Mouse (Mus musculus): Measurements from ENCODE around the gene Fn3k. TPM values are rescaled to one million over a fixed set of nuclear protein-coding genes. Genes with fewer than 3 reads are reported as not detected.

Gene Fn3k
- 6.7 and 9.5 TPM in 2 replicates for polyA plus RNA-seq (2015; fragmentation: Nextera tagmentation; extraction: Ambion mirVana)

DNA sequence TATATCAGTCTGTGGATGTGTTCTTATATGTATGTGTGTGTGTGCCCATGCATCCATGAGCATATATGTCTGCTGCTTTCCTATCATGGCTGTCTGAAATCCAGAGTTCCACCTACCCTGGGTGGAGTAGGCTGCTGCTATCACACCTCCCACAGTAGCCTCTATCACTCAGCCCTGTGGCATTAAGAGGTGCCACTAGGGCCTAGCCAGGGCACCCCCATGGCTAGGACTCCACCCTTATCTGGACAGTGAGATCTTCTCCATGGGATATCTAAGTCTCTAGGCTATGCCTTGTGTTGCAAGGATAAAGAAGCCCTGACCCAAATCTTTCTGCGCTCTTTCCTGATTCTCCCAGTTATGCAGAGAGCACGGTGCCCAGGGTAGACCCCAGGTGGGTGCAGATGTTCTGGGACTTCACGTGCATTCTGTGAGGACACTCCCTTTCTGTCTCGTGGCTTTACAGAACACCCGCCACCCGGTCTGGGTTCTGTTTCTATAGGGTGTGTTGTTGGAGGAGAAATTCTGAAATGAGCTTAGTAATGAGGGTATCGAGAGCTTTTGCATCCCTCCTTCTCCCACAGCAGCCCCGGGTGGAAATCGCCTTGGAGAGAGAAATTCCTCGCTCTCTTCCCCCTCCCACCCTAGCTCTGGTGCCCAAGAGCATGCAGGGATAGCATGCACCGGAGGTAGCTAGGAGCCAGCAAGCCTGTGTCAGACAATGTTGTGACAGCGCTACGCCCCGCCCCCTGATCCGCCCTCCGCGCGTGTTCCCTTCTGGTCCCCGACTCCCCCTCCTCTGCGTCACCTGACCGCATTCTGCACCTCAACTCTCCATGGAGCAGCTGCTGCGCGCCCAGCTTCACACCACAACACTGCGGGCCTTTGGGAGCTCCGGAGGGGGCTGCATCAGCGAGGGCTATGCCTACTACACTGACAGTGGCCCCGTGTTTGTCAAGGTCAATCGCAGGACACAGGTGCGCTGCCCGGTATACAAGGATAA, at the start of gene Fn3k:
Gene Fn3k, plus strand, starts transcription at position 758 of the 1,000 bp plus-strand sequence.
- peak within 1 kb of the TSS; percentile 53 for H3K4me3 ChIP-seq (replicated peaks)

DNA sequence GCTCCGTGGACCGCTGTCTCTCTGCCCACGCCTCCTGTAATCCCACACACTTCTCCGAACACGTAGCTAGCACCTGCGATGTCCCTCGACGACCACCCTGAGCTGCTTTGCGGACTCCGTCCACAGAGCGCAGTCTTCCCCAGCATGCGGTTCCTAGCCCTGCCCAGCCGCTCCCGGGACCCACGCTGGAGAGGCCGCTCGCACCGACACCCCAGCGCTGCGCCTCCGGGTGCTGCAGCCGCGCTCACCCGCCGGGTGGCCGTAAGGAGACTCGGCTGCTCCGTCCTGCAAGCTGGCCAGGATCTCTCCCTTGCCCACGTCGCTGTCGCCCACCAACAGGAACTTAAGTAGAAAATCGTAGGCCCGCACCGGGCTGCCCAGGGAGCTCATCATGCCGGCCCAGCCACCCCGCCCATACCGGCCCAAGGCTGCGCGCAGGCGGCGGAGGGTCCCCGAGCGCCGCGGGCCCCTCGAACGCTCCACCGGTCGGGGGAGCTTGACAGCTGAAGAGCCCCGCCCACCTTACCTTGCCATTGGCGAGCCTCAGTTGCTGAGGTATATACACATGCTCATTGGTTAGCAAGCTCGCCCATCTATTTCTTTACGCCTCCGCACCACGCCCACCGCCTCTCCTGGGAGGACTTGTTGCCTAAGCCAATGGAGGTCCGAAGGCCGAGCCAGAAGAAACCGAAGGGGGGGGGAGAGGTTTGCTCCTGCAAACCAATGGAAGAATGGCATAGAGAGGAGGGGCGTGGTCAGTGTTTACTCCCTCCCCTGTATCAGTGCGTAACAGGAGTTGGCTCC, 46.8 kb upstream of the Fn3k start, which contains the start of gene Rab40b:
Gene Rab40b, minus strand, starts transcription at position 502 of the 804 bp plus-strand sequence.
- H3K9me3 ChIP-seq (replicated peaks), result no peaks in the 10 kb centered on the region
- peak within 1 kb of the TSS; percentile 83 for H3K4me2 ChIP-seq
- under 1% methylated on average over 61 of the region's 61 CpGs for WGBS
- ATAC-seq (ENCODE audit: low FRiP score), result peak; percentile 99
- H3K27ac ChIP-seq (replicated peaks), result peak within 1 kb of the TSS; percentile 80
- 0 out of 2 replicates have a peak, but pooled peaks cover under 1% of the 10 kb centered on the region for H3K36me3 ChIP-seq
- H3K27me3 ChIP-seq (replicated peaks), result no peaks in the 10 kb centered on the region; the same call in 1 of the 2 replicates
- H3K9ac ChIP-seq (replicated peaks), result peak within 1 kb of the TSS; percentile 56
- H3K4me3 ChIP-seq (replicated peaks), result peak within 1 kb of the TSS; percentile 77
- H3K4me1 ChIP-seq, result peaks cover 18% of the 10 kb centered on the region

More for the DNA sequence above, at the start of gene Fn3k:
- H3K4me2 ChIP-seq, result peak within 1 kb of the TSS; percentile 83
- peak within 1 kb of the TSS; percentile 80 for H3K27ac ChIP-seq (replicated peaks)
- no peaks in the 10 kb centered on the region for H3K27me3 ChIP-seq (replicated peaks)
- peak within 1 kb of the TSS; percentile 61 for H3K9ac ChIP-seq (replicated peaks)
- no peaks in the 10 kb centered on the region for H3K9me3 ChIP-seq (replicated peaks)
- peaks cover 8% of the 10 kb centered on the region for H3K36me3 ChIP-seq
- peak; percentile 98 for ATAC-seq (ENCODE audit: low FRiP score)
- peaks cover 26% of the 10 kb centered on the region for H3K4me1 ChIP-seq
- WGBS, result 4% methylated on average over 30 of the region's 30 CpGs

DNA sequence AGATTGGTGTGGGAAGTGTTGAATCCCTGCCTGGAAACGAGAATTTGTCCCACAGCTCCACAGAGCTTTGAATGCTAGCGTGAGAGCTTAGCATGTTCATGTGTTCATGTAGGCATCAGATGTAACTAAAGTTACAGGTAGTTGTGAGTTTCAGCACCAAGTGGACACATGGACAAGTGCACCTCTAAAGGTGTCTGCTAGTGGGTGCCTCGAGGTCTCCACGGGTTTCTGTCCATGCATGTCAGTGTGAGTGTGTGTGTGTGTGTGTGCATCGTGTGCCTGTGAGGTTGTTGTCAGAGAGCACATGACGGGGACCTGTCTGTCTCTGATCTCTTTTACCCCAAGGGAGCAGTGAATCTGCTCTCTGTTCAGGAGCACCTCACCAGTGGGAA, 46.2 kb upstream of the Fn3k start:
- no peak; the same call in 1 of the 2 replicates for ATAC-seq (ENCODE audit: low FRiP score)
- Histone ChIP-seq H3K9me3 (replicated peaks) (no peaks in the 10 kb centered on the region), H3K4me3 (replicated peaks) (peak overlapping the region; percentile 77), H3K27ac (replicated peaks) (0 out of 2 replicates have a peak overlapping the region, but pooled peaks have one; percentile 39), H3K9ac (replicated peaks) (no peak overlapping the region), H3K4me1 (peaks cover 18% of the 10 kb centered on the region), H3K4me2 (peak overlapping the region; percentile 83), H3K27me3 (replicated peaks) (no peaks in the 10 kb centered on the region; the same call in 1 of the 2 replicates), H3K36me3 (no peaks in the 10 kb centered on the region)
- WGBS, result 9% methylated on average over 6 of the region's 6 CpGs

DNA sequence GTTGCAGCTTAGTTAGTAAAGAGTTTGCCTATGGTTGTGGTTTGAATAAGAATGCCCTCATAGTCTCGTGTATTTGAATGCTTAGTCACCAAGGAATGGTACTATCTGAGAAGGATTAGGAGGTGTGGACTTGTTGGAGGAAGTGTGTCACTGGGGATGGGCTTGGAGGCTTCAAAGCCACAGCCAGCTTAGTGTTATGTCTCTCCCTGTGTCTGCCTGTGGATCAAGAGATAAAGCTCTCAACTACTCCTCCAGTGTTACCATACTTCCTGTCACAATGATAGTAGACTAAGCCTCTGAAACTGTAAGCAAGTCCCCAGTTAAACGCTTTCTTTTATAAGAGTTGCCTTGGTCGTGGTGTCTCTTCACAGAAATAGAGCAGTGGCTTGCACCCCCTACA, 43.9 kb upstream of the Fn3k start:
- no peaks in the 10 kb centered on the region for H3K36me3 ChIP-seq
- H3K4me3 ChIP-seq (replicated peaks), result no peak overlapping the region
- no peaks in the 10 kb centered on the region for H3K9me3 ChIP-seq (replicated peaks)
- H3K27me3 ChIP-seq (replicated peaks), result no peaks in the 10 kb centered on the region; the same call in 1 of the 2 replicates
- WGBS, result 66% methylated on average over 3 of the region's 3 CpGs
- H3K27ac ChIP-seq (replicated peaks), result no peak overlapping the region
- no peak overlapping the region for H3K4me2 ChIP-seq
- no peak for ATAC-seq (ENCODE audit: low FRiP score)
- peaks cover 18% of the 10 kb centered on the region for H3K4me1 ChIP-seq
- H3K9ac ChIP-seq (replicated peaks), result no peak overlapping the region

DNA sequence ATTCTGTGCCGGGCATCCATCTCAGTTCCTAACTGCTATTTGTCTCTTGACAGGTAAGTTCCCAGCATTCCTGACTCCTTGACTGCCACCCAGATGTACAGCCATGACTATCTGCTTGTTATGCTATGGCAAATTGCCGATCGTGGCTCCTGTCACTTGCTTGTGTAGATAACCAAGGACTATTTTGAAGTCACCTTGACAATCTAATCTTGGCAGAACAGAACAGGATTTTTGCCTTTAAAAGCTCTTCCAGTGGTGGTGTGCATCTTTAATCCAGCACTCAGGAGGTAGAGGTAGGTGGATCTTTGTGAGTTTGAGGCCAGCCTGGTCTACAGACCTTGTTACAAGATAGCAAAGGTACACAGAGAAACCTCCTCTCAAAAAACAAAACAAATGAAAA, 42.3 kb upstream of the Fn3k start:
- Histone ChIP-seq H3K4me1 (peaks cover 8% of the 10 kb centered on the region), H3K4me2 (no peak overlapping the region), H3K4me3 (replicated peaks) (no peak overlapping the region), H3K36me3 (no peaks in the 10 kb centered on the region), H3K9ac (replicated peaks) (no peak overlapping the region), H3K9me3 (replicated peaks) (no peaks in the 10 kb centered on the region), H3K27me3 (replicated peaks) (no peaks in the 10 kb centered on the region; the same call in 1 of the 2 replicates), H3K27ac (replicated peaks) (no peak overlapping the region)
- 92% methylated on average over 3 of the region's 3 CpGs for WGBS
- no peak for ATAC-seq (ENCODE audit: low FRiP score)

DNA sequence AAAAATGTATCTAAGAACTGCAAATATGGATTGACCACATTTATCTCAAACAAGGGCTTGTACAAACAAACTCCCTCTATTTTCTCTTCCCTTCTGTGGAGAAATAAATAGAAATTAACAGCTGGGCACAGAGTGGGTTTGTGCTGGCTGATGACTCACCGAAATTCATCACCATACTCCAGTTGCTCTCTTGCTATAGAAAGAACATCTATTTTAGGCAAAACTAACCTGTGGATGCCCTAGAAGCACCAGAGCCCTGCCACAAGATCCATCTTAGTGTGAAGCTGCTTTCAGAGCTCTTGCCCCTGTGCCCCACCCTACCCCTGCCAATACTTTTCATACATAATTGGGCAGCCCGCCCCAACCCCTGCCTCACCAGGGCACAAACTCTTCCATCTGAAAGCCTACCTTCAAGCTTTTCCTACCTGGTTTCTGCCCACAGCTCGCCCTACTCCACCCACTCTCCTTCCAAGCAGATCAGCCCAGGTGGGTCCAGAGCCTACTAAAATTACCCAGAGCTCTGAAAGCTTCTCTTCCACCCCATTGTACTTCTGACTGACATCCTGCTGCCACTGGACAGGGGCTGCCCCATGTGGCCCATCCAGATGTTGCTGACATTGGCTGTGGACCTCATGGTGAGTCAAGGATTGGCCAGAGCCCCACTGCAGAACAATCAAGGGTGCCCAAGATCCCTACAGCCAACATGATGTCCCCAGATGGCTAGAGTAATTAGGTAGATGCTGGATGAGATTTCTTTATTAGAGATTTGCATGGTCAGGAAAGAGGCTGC, 27.2 kb upstream of the Fn3k start:
- H3K4me3 ChIP-seq (replicated peaks), result no peak overlapping the region
- no peak overlapping the region for H3K4me2 ChIP-seq
- H3K9ac ChIP-seq (replicated peaks), result no peak overlapping the region
- H3K27ac ChIP-seq (replicated peaks), result no peak overlapping the region
- WGBS, result 77% methylated on average over 3 of the region's 3 CpGs
- H3K27me3 ChIP-seq (replicated peaks), result no peaks in the 10 kb centered on the region
- H3K4me1 ChIP-seq, result no peaks in the 10 kb centered on the region
- no peaks in the 10 kb centered on the region for H3K9me3 ChIP-seq (replicated peaks)
- H3K36me3 ChIP-seq, result no peaks in the 10 kb centered on the region
- no peak for ATAC-seq (ENCODE audit: low FRiP score)

DNA sequence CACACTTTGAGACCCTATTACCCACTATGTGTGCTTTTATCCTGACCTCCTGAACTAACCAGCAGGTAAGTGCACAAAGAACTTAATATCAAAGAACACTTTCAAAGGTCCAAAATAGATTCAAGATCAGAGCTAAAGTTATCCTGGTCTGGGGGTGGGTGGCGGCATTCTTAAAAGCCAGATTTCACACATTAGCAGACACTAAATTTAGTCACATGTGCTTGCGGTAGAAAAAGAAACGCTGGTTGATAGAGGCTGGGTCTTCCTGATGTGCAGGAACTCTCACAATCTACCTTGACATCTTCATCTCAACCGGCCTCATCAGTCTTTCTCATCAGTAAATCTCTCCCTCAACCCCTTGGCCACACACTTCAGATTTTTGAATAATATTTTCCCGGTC, 20.0 kb upstream of the Fn3k start:
- no peak overlapping the region for H3K4me2 ChIP-seq
- H3K9ac ChIP-seq (replicated peaks), result no peak overlapping the region
- no peak overlapping the region for H3K4me3 ChIP-seq (replicated peaks)
- no peaks in the 10 kb centered on the region for H3K27me3 ChIP-seq (replicated peaks)
- no peak for ATAC-seq (ENCODE audit: low FRiP score)
- no peaks in the 10 kb centered on the region for H3K9me3 ChIP-seq (replicated peaks)
- no peaks in the 10 kb centered on the region for H3K36me3 ChIP-seq
- H3K27ac ChIP-seq (replicated peaks), result no peak overlapping the region
- no peaks in the 10 kb centered on the region for H3K4me1 ChIP-seq
- 94% methylated on average over 5 of the region's 5 CpGs for WGBS

DNA sequence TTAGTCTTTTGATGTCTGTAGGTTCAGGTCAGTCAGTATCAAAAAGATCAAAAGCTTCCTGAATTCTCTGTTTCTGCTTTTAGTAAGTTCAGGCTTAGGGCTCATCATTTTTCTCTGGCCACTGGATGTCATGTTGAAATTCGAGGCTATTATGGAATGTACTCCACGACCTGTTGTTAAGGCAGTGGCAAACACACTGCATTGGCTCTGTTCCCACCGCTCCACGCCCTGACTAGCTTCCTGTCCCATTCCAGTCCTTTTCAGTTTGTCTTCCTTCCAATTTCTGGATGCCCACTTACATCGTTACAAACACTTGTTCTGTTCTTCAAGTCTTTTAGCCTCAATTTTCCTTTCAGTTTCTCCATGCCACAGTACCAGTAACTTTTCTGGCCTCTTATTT, 19.4 kb upstream of the Fn3k start:
- Histone ChIP-seq H3K9me3 (replicated peaks) (no peaks in the 10 kb centered on the region), H3K4me2 (no peak overlapping the region), H3K27ac (replicated peaks) (no peak overlapping the region), H3K27me3 (replicated peaks) (no peaks in the 10 kb centered on the region), H3K4me1 (0 out of 2 replicates have a peak, but pooled peaks cover 1% of the 10 kb centered on the region), H3K36me3 (no peaks in the 10 kb centered on the region), H3K9ac (replicated peaks) (no peak overlapping the region), H3K4me3 (replicated peaks) (no peak overlapping the region)
- WGBS, result 73% methylated on average over 5 of the region's 5 CpGs
- no peak for ATAC-seq (ENCODE audit: low FRiP score)

DNA sequence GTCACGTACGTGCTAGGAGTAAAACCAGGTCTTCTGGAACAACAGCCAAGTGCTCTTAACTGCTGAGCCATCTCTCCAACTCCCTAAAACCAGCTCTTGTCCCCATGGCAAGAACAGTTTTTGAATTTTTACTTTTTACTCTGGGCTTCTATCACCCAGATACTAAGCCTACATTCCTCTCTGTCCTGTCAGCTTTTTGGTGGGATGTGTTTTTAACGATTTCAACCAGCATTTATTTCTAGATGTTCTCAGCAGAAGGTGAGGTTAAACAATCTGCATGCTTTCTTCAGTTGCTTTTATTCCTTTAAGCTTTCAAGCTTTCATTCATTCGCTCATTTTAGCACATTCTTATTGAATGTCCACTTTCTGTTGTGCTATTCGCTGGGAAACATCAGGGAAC, 16.7 kb upstream of the Fn3k start:
- Histone ChIP-seq H3K27ac (replicated peaks) (no peak overlapping the region), H3K4me3 (replicated peaks) (no peak overlapping the region), H3K4me2 (no peak overlapping the region), H3K9me3 (replicated peaks) (no peaks in the 10 kb centered on the region), H3K27me3 (replicated peaks) (no peaks in the 10 kb centered on the region), H3K36me3 (no peaks in the 10 kb centered on the region), H3K4me1 (peaks cover 16% of the 10 kb centered on the region), H3K9ac (replicated peaks) (no peak overlapping the region)
- no peak for ATAC-seq (ENCODE audit: low FRiP score)
- WGBS, result 88% methylated on average over 5 of the region's 5 CpGs

DNA sequence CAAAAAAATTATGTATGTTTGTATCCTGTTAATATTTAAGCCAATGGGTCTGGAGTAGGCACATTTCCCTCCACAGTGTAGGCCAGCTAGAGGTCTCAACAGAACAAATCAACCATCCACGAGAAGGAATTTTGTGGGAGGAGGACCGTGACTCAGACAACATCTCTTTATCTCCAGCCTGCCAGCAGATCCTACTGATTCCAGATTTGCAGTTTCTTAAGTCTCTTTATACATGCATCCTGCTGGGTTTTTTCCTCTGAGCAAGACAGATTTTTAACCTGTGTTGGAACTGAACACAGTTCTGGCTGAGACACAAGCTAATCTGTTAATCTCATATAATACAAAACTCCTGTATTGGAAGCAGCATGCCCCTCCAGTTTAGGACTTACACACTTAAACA, 15.8 kb upstream of the Fn3k start:
- H3K36me3 ChIP-seq, result no peaks in the 10 kb centered on the region
- no peak overlapping the region for H3K9ac ChIP-seq (replicated peaks)
- H3K4me1 ChIP-seq, result peaks cover 16% of the 10 kb centered on the region
- no peak for ATAC-seq (ENCODE audit: low FRiP score)
- no peak overlapping the region for H3K27ac ChIP-seq (replicated peaks)
- H3K9me3 ChIP-seq (replicated peaks), result no peaks in the 10 kb centered on the region
- H3K4me2 ChIP-seq, result no peak overlapping the region
- H3K4me3 ChIP-seq (replicated peaks), result no peak overlapping the region
- no peaks in the 10 kb centered on the region for H3K27me3 ChIP-seq (replicated peaks)
- 67% methylated on average over 2 of the region's 2 CpGs for WGBS

DNA sequence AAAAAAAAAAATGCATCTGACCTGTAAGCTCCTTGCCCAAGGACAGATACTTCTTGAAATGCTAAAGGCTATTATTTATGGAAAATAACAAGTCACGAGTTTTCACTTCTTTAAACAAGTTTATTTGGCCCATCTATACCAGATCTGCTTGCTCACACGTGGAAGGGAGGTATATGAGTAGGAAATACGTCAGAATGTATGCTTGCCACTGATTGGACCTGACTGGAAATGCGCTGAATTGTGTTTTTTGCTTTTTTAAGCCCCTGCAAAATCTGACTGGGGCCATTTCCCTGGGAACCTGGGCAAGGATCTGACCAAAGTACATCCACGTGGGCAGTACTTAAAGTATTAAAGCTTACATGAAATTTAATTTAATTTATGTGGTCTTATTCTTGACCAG, 14.3 kb upstream of the Fn3k start:
- no peak for ATAC-seq (ENCODE audit: low FRiP score)

More for the DNA sequence above, 14.3 kb upstream of the Fn3k start:
- H3K4me3 ChIP-seq (replicated peaks), result peak overlapping the region; percentile 70
- peak overlapping the region; percentile 42; the same call in 1 of the 2 replicates for H3K9ac ChIP-seq (replicated peaks)
- H3K4me2 ChIP-seq, result peak overlapping the region; percentile 88
- no peaks in the 10 kb centered on the region for H3K27me3 ChIP-seq (replicated peaks)
- H3K4me1 ChIP-seq, result peaks cover 16% of the 10 kb centered on the region
- no peak overlapping the region; the same call in 1 of the 2 replicates for H3K27ac ChIP-seq (replicated peaks)
- no peaks in the 10 kb centered on the region for H3K9me3 ChIP-seq (replicated peaks)
- 57% methylated on average over 5 of the region's 5 CpGs for WGBS
- H3K36me3 ChIP-seq, result no peaks in the 10 kb centered on the region

Data from neural tube, embryonic 15.5 days (tissue).